Mouse (Mus musculus): Measurements from ENCODE around the gene Uqcrh. TPM values are rescaled to one million over a fixed set of nuclear protein-coding genes. Genes with fewer than 3 reads are reported as not detected.

The Uqcrh gene
- polyA plus RNA-seq, 1 experiment, result 362 TPM

- TF ChIP-seq CTCF (IDR thresholded peaks at IDR 0.05; ENCODE audit: borderline replicate concordance, extremely low read depth, insufficient read depth, insufficient read length), result no peak
- TF ChIP-seq POLR2A (IDR thresholded peaks at IDR 0.05; ENCODE audit: borderline replicate concordance, extremely low read depth, insufficient read depth, insufficient read length, poor library complexity, severe bottlenecking), result no peak
- peak; percentile 86 for DNase-seq (ENCODE audit: low read depth)
Measured at GRCm38 (mm10) chr4:116017300-116017901, 57.5 kb downstream of the Uqcrh start.

Other genes starting within 250 kb of the Uqcrh start
- gene Mob3c, start 247.0 kb downstream of the Uqcrh start, polyA plus RNA-seq (2012; rRNA removed), result 7.1 and 7.7 TPM in 2 replicates
- gene Mknk1, start 235.9 kb downstream of the Uqcrh start, polyA plus RNA-seq (2012; rRNA removed), result 37.3 and 52.9 TPM in 2 replicates
- gene Kncn, start 190.7 kb downstream of the Uqcrh start, polyA plus RNA-seq (2012; rRNA removed), result 0.10 and 0.18 TPM in 2 replicates
- 0.08 TPM in 1 of 2 replicates, not detected in the other for gene 6430628N08Rik, start 184.4 kb downstream of the Uqcrh start, polyA plus RNA-seq (2012; rRNA removed)
- 4.8 and 9.5 TPM in 2 replicates for gene Dmbx1, start 135.1 kb downstream of the Uqcrh start, polyA plus RNA-seq (2012; rRNA removed)
- gene Faah, start 57.1 kb downstream of the Uqcrh start, polyA plus RNA-seq (2012; rRNA removed), result 14.5 and 20.1 TPM in 2 replicates
- 8.1 and 8.2 TPM in 2 replicates for gene Nsun4, start 21.2 kb downstream of the Uqcrh start, polyA plus RNA-seq (2012; rRNA removed)
- gene Lrrc41, start 198 bp upstream of the Uqcrh start, polyA plus RNA-seq (2012; rRNA removed), result 59.2 and 59.6 TPM in 2 replicates
- gene Rad54l, start 48.6 kb upstream of the Uqcrh start, polyA plus RNA-seq (2012; rRNA removed), result 8.1 and 13.1 TPM in 2 replicates
- gene Pomgnt1, start 48.8 kb upstream of the Uqcrh start, polyA plus RNA-seq (2012; rRNA removed), result 73.2 and 79.8 TPM in 2 replicates
- gene Lurap1, start 76.3 kb upstream of the Uqcrh start, polyA plus RNA-seq (2012; rRNA removed), result 1.4 and 1.5 TPM in 2 replicates
- gene Tspan1, start 92.5 kb upstream of the Uqcrh start, polyA plus RNA-seq (2012; rRNA removed), result 0.07 TPM in 1 of 2 replicates, not detected in the other
- not detected in 2 replicates for gene 1700042G07Rik, start 98.3 kb upstream of the Uqcrh start, polyA plus RNA-seq (2012; rRNA removed)
- gene Gm49337, start 98.3 kb upstream of the Uqcrh start, polyA plus RNA-seq (2012; rRNA removed), result not detected in 2 replicates
- gene Pik3r3, start 146.5 kb upstream of the Uqcrh start, polyA plus RNA-seq (2012; rRNA removed), result 117 and 122 TPM in 2 replicates